Mouse (Mus musculus): Measurements from ENCODE around the gene Rimbp2. TPM values are rescaled to one million over a fixed set of nuclear protein-coding genes. Genes with fewer than 3 reads are reported as not detected.
A peak's percentile ranks its signal among the peaks of the same experiment; 100 is the strongest.
"Not testable (repeated sequence)": the region's sequence is repeated elsewhere in the genome, so short reads cannot be mapped to it uniquely, and the experiment has no call there.

Rimbp2 gene
- polyA plus RNA-seq, 1 experiment from 2014 or later: 3.5 TPM

DNA sequence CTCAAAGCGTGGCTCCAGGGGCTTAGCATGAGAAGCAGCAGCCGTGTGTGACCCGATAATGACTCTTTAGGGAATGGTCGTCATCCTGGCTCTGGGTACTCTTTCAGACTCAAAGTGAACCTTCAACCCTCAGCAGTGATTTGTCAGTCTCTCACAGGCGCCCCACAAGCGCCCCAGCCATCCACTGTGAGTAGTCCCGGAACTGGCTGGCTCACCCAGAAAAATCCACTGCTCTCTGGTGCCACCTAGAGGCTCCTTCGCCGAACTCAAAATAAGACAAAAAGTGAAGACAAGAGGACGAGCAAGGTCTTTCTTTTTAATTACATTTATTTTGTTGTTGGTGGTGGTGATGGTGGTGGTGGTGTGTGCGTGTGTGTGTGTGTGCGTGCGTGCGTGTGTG, 18.0 kb upstream of the Rimbp2 start:
- no peak overlapping the region for H3K9ac ChIP-seq
- 0 out of 2 replicates have a peak, but pooled peaks cover 3% of the 10 kb centered on the region for H3K4me1 ChIP-seq
- WGBS: 18% methylated on average over 14 of the region's 14 CpGs
- no peak overlapping the region for H3K4me2 ChIP-seq (replicated peaks)
- H3K4me3 ChIP-seq: no peak overlapping the region
- no peak overlapping the region for H3K27ac ChIP-seq
- ATAC-seq (ENCODE audit: low FRiP score, low read depth): 0 out of 2 replicates have a peak, but pooled peaks have one; percentile 63
- no peaks in the 10 kb centered on the region for H3K27me3 ChIP-seq (replicated peaks)
- no peaks in the 10 kb centered on the region for H3K36me3 ChIP-seq
- H3K9me3 ChIP-seq: 0 out of 2 replicates have a peak, but pooled peaks cover 4% of the 10 kb centered on the region

DNA sequence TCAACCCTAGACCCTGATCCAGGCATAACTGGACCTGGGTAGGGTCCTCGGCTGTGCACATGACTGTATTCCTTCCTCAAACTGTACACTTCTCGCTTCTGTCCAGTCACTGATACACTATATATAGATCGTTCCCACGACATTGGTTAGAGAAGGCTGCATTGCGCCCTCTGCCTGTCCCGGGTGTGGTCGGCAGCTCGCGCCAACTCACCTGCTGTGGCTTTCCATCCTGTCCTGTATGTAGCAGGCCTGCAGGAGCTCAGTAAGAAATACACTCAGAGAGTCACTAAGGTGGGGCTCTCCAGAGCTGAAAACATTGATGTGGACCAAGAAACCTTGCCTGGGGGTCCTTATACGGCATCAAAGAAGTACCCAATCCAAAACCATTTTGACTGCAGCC, 17.6 kb upstream of the Rimbp2 start:
- no peaks in the 10 kb centered on the region for H3K27me3 ChIP-seq (replicated peaks)
- H3K9me3 ChIP-seq: 0 out of 2 replicates have a peak, but pooled peaks cover 4% of the 10 kb centered on the region
- no peak overlapping the region for H3K4me3 ChIP-seq
- ATAC-seq (ENCODE audit: low FRiP score, low read depth): no peak
- H3K9ac ChIP-seq: no peak overlapping the region
- H3K4me1 ChIP-seq: no peaks in the 10 kb centered on the region
- H3K4me2 ChIP-seq (replicated peaks): no peak overlapping the region
- WGBS: 77% methylated on average over 10 of the region's 10 CpGs
- H3K36me3 ChIP-seq: no peaks in the 10 kb centered on the region
- no peak overlapping the region for H3K27ac ChIP-seq

DNA sequence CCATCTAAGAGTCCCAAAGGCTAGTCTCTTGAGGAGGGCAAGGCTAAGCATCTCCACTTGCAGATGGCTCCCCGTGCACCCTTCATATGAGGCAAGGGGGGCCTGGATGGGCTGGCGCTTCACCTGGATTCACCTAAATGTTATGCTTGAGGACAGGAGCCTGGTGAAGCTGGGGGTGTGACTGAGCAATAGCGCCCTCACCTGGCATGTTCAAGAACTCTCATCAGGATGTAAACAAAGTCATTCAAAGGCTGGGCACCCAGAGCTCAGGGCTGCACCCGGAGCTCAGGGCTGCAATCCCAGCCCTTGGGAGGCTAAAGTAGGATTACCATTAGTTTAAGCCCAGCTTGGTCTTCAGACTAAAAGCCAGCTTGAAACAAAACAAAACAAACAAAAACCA, 11.1 kb upstream of the Rimbp2 start:
- Histone ChIP-seq H3K9me3 (peaks cover 16% of the 10 kb centered on the region), H3K4me1 (no peaks in the 10 kb centered on the region), H3K27ac (no peak overlapping the region), H3K27me3 (replicated peaks) (no peaks in the 10 kb centered on the region), H3K4me3 (no peak overlapping the region), H3K9ac (no peak overlapping the region), H3K36me3 (no peaks in the 10 kb centered on the region), H3K4me2 (replicated peaks) (no peak overlapping the region)
- 60% methylated on average over 4 of the region's 4 CpGs for WGBS
- no peak for ATAC-seq (ENCODE audit: low FRiP score, low read depth)

DNA sequence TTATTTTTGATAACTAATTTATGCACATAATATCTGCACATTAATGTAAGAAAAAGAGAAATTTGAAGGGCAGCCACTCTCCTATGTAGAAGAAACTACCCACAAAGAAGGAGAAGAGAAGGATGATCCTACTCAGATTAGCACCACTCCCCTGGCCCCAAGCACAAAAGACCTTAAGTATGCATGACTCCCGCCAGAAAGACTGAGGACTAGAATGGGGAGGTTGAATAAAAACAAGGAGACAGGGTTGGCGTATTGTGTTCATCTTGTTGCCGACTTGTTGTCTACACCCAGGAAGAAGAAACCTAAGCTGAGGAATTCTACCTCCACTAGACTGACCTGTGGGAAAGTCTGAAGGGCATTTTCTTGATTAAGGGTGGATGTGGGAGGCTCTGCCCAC, 5.6 kb upstream of the Rimbp2 start:
- Histone ChIP-seq H3K4me2 (replicated peaks) (no peak overlapping the region), H3K4me3 (no peak overlapping the region), H3K9ac (no peak overlapping the region), H3K27me3 (replicated peaks) (no peaks in the 10 kb centered on the region), H3K36me3 (no peaks in the 10 kb centered on the region), H3K27ac (no peak overlapping the region), H3K4me1 (no peaks in the 10 kb centered on the region), H3K9me3 (peaks cover 12% of the 10 kb centered on the region)
- no peak for ATAC-seq (ENCODE audit: low FRiP score, low read depth)
- 75% methylated on average over 3 of the region's 3 CpGs for WGBS

DNA sequence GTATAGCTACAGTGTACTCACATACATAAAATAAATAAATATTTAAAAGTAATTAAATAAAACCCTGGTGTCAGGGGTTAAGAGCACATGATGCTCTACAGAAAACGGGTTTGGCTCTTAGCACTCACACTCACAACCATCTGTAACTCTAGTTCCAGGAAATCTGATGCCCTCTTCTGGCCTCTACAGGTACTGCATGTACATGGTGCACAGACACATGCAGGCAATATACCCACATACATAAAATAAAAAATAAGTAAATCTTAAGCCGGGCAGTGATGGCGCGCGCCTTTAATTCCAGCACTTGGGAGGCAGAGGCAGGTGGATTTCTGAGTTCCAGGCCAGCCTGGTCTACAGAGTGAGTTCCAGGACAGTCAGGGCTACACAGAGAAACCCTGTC, 1.1 kb upstream of the Rimbp2 start:
- ATAC-seq (ENCODE audit: low FRiP score, low read depth); H3K36me3 ChIP-seq; H3K9ac ChIP-seq; H3K9me3 ChIP-seq; H3K4me1 ChIP-seq; H3K27ac ChIP-seq; H3K4me3 ChIP-seq; H3K4me2 ChIP-seq (replicated peaks): not testable (repeated sequence)
- 92% methylated on average over 5 of the region's 5 CpGs for WGBS
- peaks cover 10% of the 10 kb centered on the region; the same call in 1 of the 2 replicates for H3K27me3 ChIP-seq (replicated peaks)

DNA sequence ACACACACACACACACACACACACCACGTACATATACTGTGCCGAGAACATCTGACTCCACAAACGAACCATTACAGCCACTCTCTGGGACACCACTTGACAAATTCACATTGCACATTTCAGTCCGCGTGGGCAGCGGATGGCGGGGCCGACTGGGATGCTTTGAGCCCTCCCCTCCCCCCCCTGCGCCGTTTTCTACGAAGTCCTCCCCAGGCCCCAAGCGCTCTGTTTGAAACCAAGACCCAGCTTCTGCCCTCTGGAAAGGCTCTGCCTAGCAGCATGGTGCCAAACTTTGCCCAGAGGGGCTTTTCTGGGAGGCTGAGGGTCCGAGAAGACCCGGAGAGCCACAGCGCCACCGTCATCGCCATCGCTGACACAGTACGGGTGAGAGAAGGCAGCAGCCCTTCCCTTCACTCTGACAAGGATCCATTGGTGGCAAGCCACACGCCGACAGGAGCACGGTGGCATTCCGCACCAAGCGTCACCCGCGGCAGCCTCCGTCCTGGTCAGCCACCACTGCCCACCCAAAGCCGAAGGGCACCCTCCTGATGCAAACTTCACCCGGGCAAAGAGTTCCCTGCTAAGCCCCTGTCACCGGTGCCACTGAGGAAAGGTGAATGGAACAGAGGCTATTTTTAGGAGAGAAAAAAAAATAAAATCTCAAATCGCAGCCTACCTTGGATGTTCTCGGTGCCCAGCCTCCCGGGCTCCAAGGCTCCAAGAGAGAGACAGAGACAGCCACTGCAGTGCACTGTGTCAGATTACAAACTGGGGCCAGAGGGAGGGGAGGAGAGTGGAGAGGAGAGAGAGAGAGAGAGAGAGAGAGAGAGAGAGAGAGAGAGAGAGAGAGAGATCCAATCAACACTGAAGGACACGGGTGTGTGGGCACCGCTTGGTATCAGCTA, 743 bp downstream of the Rimbp2 start:
- Histone ChIP-seq H3K27me3 (replicated peaks) (peaks cover 10% of the 10 kb centered on the region; the same call in 1 of the 2 replicates), H3K4me3 (peak overlapping the region; percentile 48), H3K9ac (peak overlapping the region; percentile 67), H3K27ac (peak overlapping the region; percentile 29; the same call in 1 of the 2 replicates), H3K36me3 (no peaks in the 10 kb centered on the region), H3K4me2 (replicated peaks) (peak overlapping the region; percentile 79), H3K9me3 (no peaks in the 10 kb centered on the region), H3K4me1 (peaks cover 9% of the 10 kb centered on the region)
- under 1% methylated on average over 35 of the region's 35 CpGs for WGBS
- peak; percentile 54 for ATAC-seq (ENCODE audit: low FRiP score, low read depth)

DNA sequence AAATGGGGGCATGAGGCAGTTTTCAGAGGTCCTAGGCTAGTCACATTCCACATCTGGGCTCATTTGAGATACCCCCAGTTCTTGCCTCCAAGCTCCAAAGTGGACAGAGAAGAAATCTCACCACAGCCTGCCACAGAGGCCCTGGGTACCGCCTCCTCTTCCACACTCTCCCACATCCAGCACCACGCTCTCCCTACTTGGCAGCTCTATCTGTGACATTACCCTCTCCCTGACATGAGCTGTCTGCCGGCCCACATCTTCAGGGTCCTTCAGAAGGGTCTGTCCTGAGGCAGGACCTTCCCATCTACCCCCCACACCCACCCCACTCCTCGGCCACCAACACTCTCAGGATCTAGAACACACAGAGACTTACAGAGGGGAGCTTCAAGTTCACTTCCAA, 1.8 kb downstream of the Rimbp2 start:
- Histone ChIP-seq H3K27ac (no peak overlapping the region), H3K36me3 (no peaks in the 10 kb centered on the region), H3K27me3 (replicated peaks) (peaks cover 10% of the 10 kb centered on the region; the same call in 1 of the 2 replicates), H3K4me1 (peaks cover 9% of the 10 kb centered on the region), H3K9me3 (no peaks in the 10 kb centered on the region), H3K9ac (peak overlapping the region; percentile 67; the same call in 1 of the 2 replicates), H3K4me3 (peak overlapping the region; percentile 48), H3K4me2 (replicated peaks) (peak overlapping the region; percentile 79)
- 44% methylated on average over 4 of the region's 4 CpGs for WGBS
- ATAC-seq (ENCODE audit: low FRiP score, low read depth): no peak

DNA sequence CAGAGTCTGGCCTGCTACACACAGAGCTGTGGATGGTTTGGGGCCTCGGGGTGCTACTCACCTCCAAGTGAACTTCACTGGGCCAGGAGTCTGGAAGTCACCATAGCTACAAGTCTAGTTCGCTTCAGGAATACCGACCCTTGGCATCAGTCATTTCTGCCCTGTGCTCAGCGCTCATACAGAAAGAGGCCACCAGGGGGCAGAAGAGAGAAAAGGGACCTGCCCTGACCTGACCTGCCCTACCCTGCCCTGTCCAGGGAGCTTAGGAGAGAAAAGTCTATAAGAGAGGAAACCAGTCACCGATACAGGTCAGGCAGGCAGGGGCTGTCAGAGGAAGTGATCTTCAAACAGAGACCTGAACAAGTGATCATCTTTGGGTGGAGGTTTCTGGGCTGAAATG, 6.2 kb downstream of the Rimbp2 start:
- 79% methylated on average over 5 of the region's 5 CpGs for WGBS
- no peak overlapping the region for H3K9ac ChIP-seq

DNA sequence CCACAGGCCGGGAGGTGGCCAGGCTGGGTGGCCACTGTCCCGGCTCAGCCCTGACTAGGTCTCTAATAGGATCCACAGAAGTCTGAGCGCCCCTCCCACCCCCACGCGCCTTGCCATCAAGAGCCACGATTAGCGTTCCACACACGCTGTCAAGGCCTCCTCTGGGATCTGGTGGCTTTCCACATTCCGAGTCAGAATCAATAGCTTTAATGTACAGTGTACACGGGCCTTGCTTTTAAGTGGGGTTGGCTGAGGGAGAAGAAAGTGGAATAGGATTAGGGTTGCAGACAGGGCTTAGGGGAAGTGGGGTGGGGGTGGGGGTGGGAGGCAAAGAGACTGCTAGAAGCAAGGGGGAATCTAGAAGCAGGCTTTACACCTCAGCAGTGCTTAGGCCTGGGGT, 12.8 kb downstream of the Rimbp2 start:
- H3K4me2 ChIP-seq (replicated peaks): no peak overlapping the region
- no peak overlapping the region for H3K9ac ChIP-seq
- H3K4me1 ChIP-seq: peaks cover 6% of the 10 kb centered on the region; the same call in 1 of the 2 replicates
- H3K27me3 ChIP-seq (replicated peaks): no peaks in the 10 kb centered on the region
- H3K4me3 ChIP-seq: no peak overlapping the region
- no peak overlapping the region for H3K27ac ChIP-seq
- H3K9me3 ChIP-seq: no peaks in the 10 kb centered on the region
- 84% methylated on average over 10 of the region's 10 CpGs for WGBS
- no peaks in the 10 kb centered on the region for H3K36me3 ChIP-seq
- ATAC-seq (ENCODE audit: low FRiP score, low read depth): no peak

More for the DNA sequence above, 6.2 kb downstream of the Rimbp2 start:
- ATAC-seq (ENCODE audit: low FRiP score, low read depth): no peak
- peaks cover 3% of the 10 kb centered on the region for H3K4me1 ChIP-seq
- no peak overlapping the region for H3K4me3 ChIP-seq
- no peaks in the 10 kb centered on the region for H3K36me3 ChIP-seq
- H3K9me3 ChIP-seq: no peaks in the 10 kb centered on the region
- peaks cover 8% of the 10 kb centered on the region; the same call in 1 of the 2 replicates for H3K27me3 ChIP-seq (replicated peaks)
- H3K4me2 ChIP-seq (replicated peaks): no peak overlapping the region
- H3K27ac ChIP-seq: no peak overlapping the region

DNA sequence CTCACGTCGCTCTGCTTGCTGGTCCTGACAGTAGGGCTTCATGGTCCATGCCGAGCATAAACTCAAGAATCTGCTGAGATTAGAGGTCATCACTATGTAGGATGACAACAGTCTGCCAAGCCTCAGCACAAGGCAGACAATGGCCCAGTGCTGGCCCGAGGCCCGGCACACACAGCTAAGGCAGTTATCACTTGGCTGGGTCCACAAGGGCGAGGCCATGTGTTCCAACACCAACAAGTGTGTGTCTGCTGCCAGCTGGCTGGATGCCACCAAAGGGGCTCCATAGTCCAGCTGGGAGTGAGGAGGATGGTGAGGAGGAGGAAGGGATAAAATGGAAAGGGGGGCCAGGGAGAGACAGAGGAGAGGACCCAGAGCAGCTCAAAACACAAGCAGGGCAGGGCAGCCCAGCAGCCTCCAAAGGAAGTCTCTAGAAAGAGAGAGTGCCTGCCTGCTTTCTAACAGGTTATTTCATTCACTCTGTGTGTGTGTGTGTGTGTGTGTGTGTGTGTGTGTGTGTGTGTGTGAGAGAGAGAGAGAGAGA, 17.9 kb downstream of the Rimbp2 start:
- Histone ChIP-seq H3K36me3 (no peaks in the 10 kb centered on the region), H3K9ac (no peak overlapping the region), H3K9me3 (no peaks in the 10 kb centered on the region), H3K27me3 (replicated peaks) (no peaks in the 10 kb centered on the region), H3K4me1 (peaks cover 6% of the 10 kb centered on the region; the same call in 1 of the 2 replicates), H3K4me2 (replicated peaks) (no peak overlapping the region), H3K4me3 (no peak overlapping the region), H3K27ac (no peak overlapping the region)
- WGBS: 85% methylated on average over 6 of the region's 6 CpGs
- no peak for ATAC-seq (ENCODE audit: low FRiP score, low read depth)

DNA sequence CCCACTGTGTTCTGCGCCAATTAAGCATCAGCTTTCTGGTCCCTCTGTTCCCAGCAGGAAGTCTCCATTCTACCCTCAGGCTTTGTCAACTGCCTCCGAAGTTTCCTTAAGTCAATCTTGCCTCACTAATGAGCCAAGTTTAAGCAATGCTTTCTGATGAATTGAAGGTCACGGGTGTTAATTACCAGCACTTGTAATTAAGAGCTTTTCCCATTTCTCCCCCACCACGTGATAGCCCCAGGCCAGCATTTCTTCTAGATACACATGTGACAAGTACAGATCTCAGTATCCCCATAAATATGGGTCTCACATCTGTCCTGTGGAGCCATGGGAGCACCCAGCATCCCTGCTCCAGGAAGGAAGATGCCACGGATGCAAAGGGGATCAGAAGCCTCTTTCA, 20.5 kb downstream of the Rimbp2 start:
- H3K4me2 ChIP-seq (replicated peaks): no peak overlapping the region
- H3K36me3 ChIP-seq: no peaks in the 10 kb centered on the region
- peaks cover 5% of the 10 kb centered on the region; the same call in 1 of the 2 replicates for H3K4me1 ChIP-seq
- H3K9ac ChIP-seq: no peak overlapping the region
- H3K27me3 ChIP-seq (replicated peaks): no peaks in the 10 kb centered on the region
- WGBS: 63% methylated on average over 5 of the region's 5 CpGs
- no peak overlapping the region for H3K4me3 ChIP-seq
- no peaks in the 10 kb centered on the region for H3K9me3 ChIP-seq
- no peak overlapping the region for H3K27ac ChIP-seq
- no peak for ATAC-seq (ENCODE audit: low FRiP score, low read depth)

DNA sequence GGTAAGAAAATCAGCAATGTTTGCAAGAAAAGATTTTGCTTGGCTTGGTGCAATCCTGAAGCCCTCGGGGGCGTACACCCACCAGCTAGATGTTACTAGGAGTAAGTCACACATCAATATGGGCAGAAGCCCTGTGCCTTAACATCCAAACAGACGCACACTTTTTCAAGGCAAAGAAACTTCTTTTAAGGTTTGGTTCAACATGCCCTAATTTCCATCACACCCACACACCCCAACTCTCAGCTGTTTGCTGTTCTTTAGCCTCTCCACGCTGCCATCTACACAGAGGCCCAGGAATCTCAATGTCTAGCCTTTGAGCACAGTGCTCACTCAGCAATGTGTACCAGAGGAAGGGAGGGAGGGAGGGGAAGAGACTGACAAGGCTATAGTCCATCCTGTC, 28.2 kb downstream of the Rimbp2 start:
- Histone ChIP-seq H3K4me2 (replicated peaks) (no peak overlapping the region), H3K4me1 (no peaks in the 10 kb centered on the region), H3K36me3 (no peaks in the 10 kb centered on the region), H3K9me3 (no peaks in the 10 kb centered on the region), H3K9ac (no peak overlapping the region), H3K27me3 (replicated peaks) (no peaks in the 10 kb centered on the region; the same call in 1 of the 2 replicates), H3K27ac (no peak overlapping the region), H3K4me3 (no peak overlapping the region)
- WGBS: 85% methylated on average over 4 of the region's 4 CpGs
- ATAC-seq (ENCODE audit: low FRiP score, low read depth): no peak
